Mouse (Mus musculus) liver, embryonic 12.5 days (tissue): ENCODE results near the gene Car4. TPM values are rescaled to one million over a fixed set of nuclear protein-coding genes. Genes with fewer than 3 reads are reported as not detected.

Experiments
- ATAC-seq: fragments of 200-750 bp; cut with Nextera tagmentation; 2 replicates; pipeline ENCODE4 v1.8.0; 2017; ENCODE audit warnings: moderate number of reproducible peaks, mild to moderate bottlenecking, moderate library complexity
- H3K27ac ChIP-seq: fragments of 300-500 bp; sonication (generic); 2 replicates; pipeline ENCODE4 v1.5.1; 2016; ENCODE audit warnings: mild to moderate bottlenecking
- H3K27me3 ChIP-seq: fragments of 300-500 bp; sonication (generic); replicated peaks from 2 replicates; pipeline ENCODE4 v1.6.1; 2016; ENCODE audit warnings: mild to moderate bottlenecking, moderate library complexity
- H3K36me3 ChIP-seq: fragments of 300-500 bp; sonication (generic); 2 replicates; pipeline ENCODE4 v1.6.1; 2016; ENCODE audit warnings: mild to moderate bottlenecking, moderate library complexity
- H3K4me1 ChIP-seq: fragments of 300-500 bp; sonication (generic); 2 replicates; pipeline ENCODE4 v1.6.1; 2016
- H3K4me2 ChIP-seq: fragments of 300-500 bp; sonication (generic); 2 replicates; pipeline ENCODE4 v1.6.1; 2016; ENCODE audit warnings: mild to moderate bottlenecking, moderate library complexity
- H3K4me3 ChIP-seq: fragments of 300-500 bp; sonication (generic); 2 replicates; pipeline ENCODE4 v1.5.1; 2016; ENCODE audit warnings: mild to moderate bottlenecking, moderate library complexity
- H3K9ac ChIP-seq: fragments of 300-500 bp; sonication (generic); 2 replicates; pipeline ENCODE4 v1.6.1; 2016; ENCODE audit warnings: mild to moderate bottlenecking, moderate library complexity
- H3K9me3 ChIP-seq: fragments of 300-500 bp; sonication (generic); replicated peaks from 2 replicates; pipeline ENCODE4 v1.6.1; 2016; ENCODE audit warnings: mild to moderate bottlenecking, moderate library complexity
- WGBS: fragments of 180-500 bp; shearing (Covaris S2); methylation state at CpG from one replicate; pipeline ENCODE4 v1.1.7; 2016; ENCODE audit not compliant: insufficient replicate concordance; 5-methylcytosine and 5-hydroxymethylcytosine counted together
- polyA plus RNA-seq: library from polyadenylated mRNA; unstranded; fragments of >200 nt; fragmentation: Nextera tagmentation; extraction: Ambion mirVana; gene quantifications from 2 replicates; pipeline ENCODE4 v1.2.1, GENCODE M21; 2016

Gene Car4
- polyA plus RNA-seq, 1 experiment from 2014 or later = 3.1 TPM

GRCm38 (mm10) chr11:84939508-84940053 is 18.0 kb upstream of the Car4 start:
- WGBS = 50% methylated on average over 8 of the region's 8 CpGs
- no peaks in the 10 kb centered on the region for H3K36me3 ChIP-seq
- H3K27me3 ChIP-seq = peaks cover 36% of the 10 kb centered on the region
- no peak overlapping the region for H3K4me2 ChIP-seq
- no peak for ATAC-seq
- no peak overlapping the region for H3K4me3 ChIP-seq
- no peaks in the 10 kb centered on the region for H3K9me3 ChIP-seq
- H3K9ac ChIP-seq = no peak overlapping the region
- peaks cover 7% of the 10 kb centered on the region; the same call in 1 of the 2 replicates for H3K4me1 ChIP-seq
- no peak overlapping the region for H3K27ac ChIP-seq

GRCm38 (mm10) chr11:84940140-84940539 is 17.4 kb upstream of the Car4 start:
- Histone ChIP-seq H3K36me3 (no peaks in the 10 kb centered on the region), H3K4me3 (no peak overlapping the region), H3K9me3 (no peaks in the 10 kb centered on the region), H3K4me2 (no peak overlapping the region), H3K27ac (no peak overlapping the region), H3K9ac (no peak overlapping the region), H3K27me3 (peaks cover 41% of the 10 kb centered on the region), H3K4me1 (peaks cover 7% of the 10 kb centered on the region; the same call in 1 of the 2 replicates)
- WGBS = 69% methylated on average over 10 of the region's 10 CpGs
- ATAC-seq = no peak

- Histone ChIP-seq H3K9ac (no peak overlapping the region), H3K27ac (0 out of 2 replicates have a peak overlapping the region, but pooled peaks have one; percentile 11), H3K4me3 (no peak overlapping the region), H3K9me3 (no peaks in the 10 kb centered on the region), H3K4me2 (peak overlapping the region; percentile 22), H3K36me3 (no peaks in the 10 kb centered on the region), H3K4me1 (peaks cover 7% of the 10 kb centered on the region; the same call in 1 of the 2 replicates), H3K27me3 (peaks cover 63% of the 10 kb centered on the region)
- 0 out of 2 replicates have a peak, but pooled peaks have one; percentile 27 for ATAC-seq
- 1% methylated on average over 15 of the region's 15 CpGs for WGBS
Observed at GRCm38 (mm10) chr11:84943948-84944347, 13.6 kb upstream of the Car4 start.

GRCm38 (mm10) chr11:84944639-84945435 is 12.7 kb upstream of the Car4 start:
- H3K4me3 ChIP-seq = no peak overlapping the region
- H3K4me1 ChIP-seq = peaks cover 7% of the 10 kb centered on the region; the same call in 1 of the 2 replicates
- no peak for ATAC-seq
- peaks cover 59% of the 10 kb centered on the region for H3K27me3 ChIP-seq
- no peak overlapping the region for H3K27ac ChIP-seq
- 10% methylated on average over 12 of the region's 12 CpGs for WGBS
- no peak overlapping the region for H3K9ac ChIP-seq
- peak overlapping the region; percentile 22 for H3K4me2 ChIP-seq
- no peaks in the 10 kb centered on the region for H3K36me3 ChIP-seq
- no peaks in the 10 kb centered on the region for H3K9me3 ChIP-seq

GRCm38 (mm10) chr11:84945841-84946240 is 11.7 kb upstream of the Car4 start:
- H3K4me2 ChIP-seq = no peak overlapping the region
- no peak overlapping the region for H3K9ac ChIP-seq
- H3K36me3 ChIP-seq = no peaks in the 10 kb centered on the region
- no peak overlapping the region for H3K27ac ChIP-seq
- no peak overlapping the region for H3K4me3 ChIP-seq
- ATAC-seq = no peak
- peaks cover 7% of the 10 kb centered on the region; the same call in 1 of the 2 replicates for H3K4me1 ChIP-seq
- 26% methylated on average over 3 of the region's 3 CpGs for WGBS
- H3K9me3 ChIP-seq = no peaks in the 10 kb centered on the region
- H3K27me3 ChIP-seq = peaks cover 51% of the 10 kb centered on the region

GRCm38 (mm10) chr11:84947206-84947605 is 10.4 kb upstream of the Car4 start:
- no peak overlapping the region for H3K9ac ChIP-seq
- no peak overlapping the region for H3K27ac ChIP-seq
- WGBS = 66% methylated on average over 6 of the region's 6 CpGs
- ATAC-seq = no peak
- H3K4me2 ChIP-seq = no peak overlapping the region
- peaks cover 57% of the 10 kb centered on the region for H3K27me3 ChIP-seq
- peaks cover 7% of the 10 kb centered on the region; the same call in 1 of the 2 replicates for H3K4me1 ChIP-seq
- no peaks in the 10 kb centered on the region for H3K9me3 ChIP-seq
- no peaks in the 10 kb centered on the region for H3K36me3 ChIP-seq
- H3K4me3 ChIP-seq = no peak overlapping the region

GRCm38 (mm10) chr11:84948114-84948513 is 9.5 kb upstream of the Car4 start:
- Histone ChIP-seq H3K4me3 (no peak overlapping the region), H3K27me3 (peaks cover 55% of the 10 kb centered on the region), H3K4me1 (peaks cover 7% of the 10 kb centered on the region; the same call in 1 of the 2 replicates), H3K9ac (no peak overlapping the region), H3K9me3 (no peaks in the 10 kb centered on the region), H3K4me2 (no peak overlapping the region), H3K27ac (no peak overlapping the region), H3K36me3 (no peaks in the 10 kb centered on the region)
- ATAC-seq = no peak
- 48% methylated on average over 3 of the region's 3 CpGs for WGBS

GRCm38 (mm10) chr11:84948526-84948925 is 9.1 kb upstream of the Car4 start:
- peaks cover 4% of the 10 kb centered on the region; the same call in 1 of the 2 replicates for H3K4me1 ChIP-seq
- no peak overlapping the region for H3K4me3 ChIP-seq
- 38% methylated on average over 3 of the region's 3 CpGs for whole genome bisulfite sequencing
- no peaks in the 10 kb centered on the region for H3K36me3 ChIP-seq
- no peak for ATAC-seq
- H3K27me3 ChIP-seq = peaks cover 55% of the 10 kb centered on the region
- H3K4me2 ChIP-seq = no peak overlapping the region
- H3K9me3 ChIP-seq = no peaks in the 10 kb centered on the region
- H3K27ac ChIP-seq = no peak overlapping the region
- H3K9ac ChIP-seq = no peak overlapping the region

GRCm38 (mm10) chr11:84952611-84953010 is 5.0 kb upstream of the Car4 start:
- no peak overlapping the region for H3K4me2 ChIP-seq
- 53% methylated on average over 2 of the region's 2 CpGs for WGBS
- no peak overlapping the region for H3K27ac ChIP-seq
- no peaks in the 10 kb centered on the region for H3K9me3 ChIP-seq
- no peak overlapping the region for H3K9ac ChIP-seq
- ATAC-seq = no peak
- no peaks in the 10 kb centered on the region for H3K36me3 ChIP-seq
- 0 out of 2 replicates have a peak, but pooled peaks cover 1% of the 10 kb centered on the region for H3K4me1 ChIP-seq
- H3K4me3 ChIP-seq = no peak overlapping the region
- H3K27me3 ChIP-seq = peaks cover 48% of the 10 kb centered on the region

GRCm38 (mm10) chr11:84956400-84956799 is 1.2 kb upstream of the Car4 start:
- no peak for ATAC-seq
- Histone ChIP-seq H3K9me3 (no peaks in the 10 kb centered on the region), H3K9ac (no peak overlapping the region), H3K27me3 (peaks cover 83% of the 10 kb centered on the region), H3K4me1 (peaks cover 26% of the 10 kb centered on the region), H3K4me3 (no peak overlapping the region), H3K36me3 (no peaks in the 10 kb centered on the region), H3K4me2 (no peak overlapping the region), H3K27ac (no peak overlapping the region)
- 22% methylated on average over 5 of the region's 5 CpGs for WGBS

- no peak overlapping the region for H3K9ac ChIP-seq
- H3K27me3 ChIP-seq = peaks cover 84% of the 10 kb centered on the region
- no peak overlapping the region for H3K4me3 ChIP-seq
- H3K36me3 ChIP-seq = no peaks in the 10 kb centered on the region
- H3K4me1 ChIP-seq = peaks cover 26% of the 10 kb centered on the region
- WGBS = 2% methylated on average over 15 of the region's 15 CpGs
- ATAC-seq = no peak
- no peaks in the 10 kb centered on the region for H3K9me3 ChIP-seq
- no peak overlapping the region for H3K27ac ChIP-seq
- H3K4me2 ChIP-seq = peak overlapping the region; percentile 53; the same call in 1 of the 2 replicates
Observed at GRCm38 (mm10) chr11:84957171-84957570, 415 bp upstream of the Car4 start.

GRCm38 (mm10) chr11:84958271-84958630 is 665 bp downstream of the Car4 start:
- Histone ChIP-seq H3K4me1 (peaks cover 26% of the 10 kb centered on the region), H3K27me3 (peaks cover 83% of the 10 kb centered on the region), H3K4me3 (peak overlapping the region; percentile 15; the same call in 1 of the 2 replicates), H3K9me3 (no peaks in the 10 kb centered on the region), H3K9ac (no peak overlapping the region), H3K4me2 (peak overlapping the region; percentile 53), H3K36me3 (no peaks in the 10 kb centered on the region), H3K27ac (no peak overlapping the region)
- no peak for ATAC-seq
- 6% methylated on average over 11 of the region's 11 CpGs for WGBS
